Mouse (Mus musculus) left cerebral cortex, postnatal 36 days (tissue): Measurements from ENCODE around the gene Lama5. TPM values are rescaled to one million over a fixed set of nuclear protein-coding genes. Genes with fewer than 3 reads are reported as not detected.
A peak's percentile ranks its signal among the peaks of the same experiment; 100 is the strongest.
"Not testable (repeated sequence)": the region's sequence is repeated elsewhere in the genome, so short reads cannot be mapped to it uniquely, and the experiment has no call there.

Source experiments
- DNase-seq, 2 experiments: peaks; one replicate each; pipeline ENCODE4 v3.0.0; 2021 to 2022; ENCODE audit warnings: low spot score in 2 of 2, mixed read lengths in 1 of 2
- intact Hi-C: fragments of 180-260 bp; cut with DNase I; formaldehyde crosslinking; loops from one replicate; pipeline ENCODE4 v1.15.1; 2025
- total RNA-seq, 2 experiments: library from RNA; stranded (reverse); gene quantifications; 2 replicates each; pipeline ENCODE4 v1.2.3; 2021

Lama5 gene
- 1 to 10 TPM; 6.3 to 7.2 TPM for total RNA-seq

- no peak for DNase-seq
- intact Hi-C loops, result no loop called here
Observed at GRCm38 (mm10) chr2:180225762-180226378, at the start of gene Lama5. Gene Lama5 (minus strand): TSS chr2:180225859.

- DNase-seq, result no peak
- intact Hi-C loops, result no loop called here
Observed at GRCm38 (mm10) chr2:180274523-180274922, 48.9 kb upstream of the Lama5 start.

- intact Hi-C loops, result no loop called here
- DNase-seq, result peak; percentile 88 to 90
Observed at GRCm38 (mm10) chr2:180273394-180274244, 48.0 kb upstream of the Lama5 start, which contains the start of gene Cables2. Gene Cables2 (minus strand): TSS chr2:180273496.

GRCm38 (mm10) chr2:180272884-180273321, 47.2 kb upstream of the Lama5 start:
- DNase-seq, result no peak
- intact Hi-C loops, result no loop called here

GRCm38 (mm10) chr2:180271804-180272395, 46.2 kb upstream of the Lama5 start:
- no peak for DNase-seq
- intact Hi-C loops, result no loop called here

- intact Hi-C loops, result no loop called here
- no peak for DNase-seq
Observed at GRCm38 (mm10) chr2:180270537-180271255, 45.0 kb upstream of the Lama5 start.

GRCm38 (mm10) chr2:180269329-180269728, 43.7 kb upstream of the Lama5 start:
- intact Hi-C loops, result no loop called here

GRCm38 (mm10) chr2:180267955-180268354, 42.3 kb upstream of the Lama5 start:
- DNase-seq, result no peak

More at GRCm38 (mm10) chr2:180269329-180269728, 43.7 kb upstream of the Lama5 start:
- DNase-seq, result no peak

GRCm38 (mm10) chr2:180262891-180263290, 37.2 kb upstream of the Lama5 start:
- intact Hi-C loops, result no loop called here
- no peak for DNase-seq

More at GRCm38 (mm10) chr2:180267955-180268354, 42.3 kb upstream of the Lama5 start:
- intact Hi-C loops, result no loop called here

GRCm38 (mm10) chr2:180262441-180262840, 36.8 kb upstream of the Lama5 start:
- DNase-seq, result no peak
- intact Hi-C loops, result no loop called here

- intact Hi-C loops, result no loop called here
- DNase-seq, result no peak
Observed at GRCm38 (mm10) chr2:180261901-180262300, 36.2 kb upstream of the Lama5 start.

GRCm38 (mm10) chr2:180260610-180261480, 35.2 kb upstream of the Lama5 start:
- DNase-seq, result no peak
- intact Hi-C loops, result no loop called here

GRCm38 (mm10) chr2:180259826-180260609, 34.4 kb upstream of the Lama5 start:
- intact Hi-C loops, result loop anchor here (10.0 kb wide), 2 partner anchors 185 to 285 kb away; partner anchors contain the start of genes Mtg2 and Taf4
- DNase-seq, result not testable (repeated sequence)

- intact Hi-C loops, result loop anchor here (10.0 kb wide), 2 partner anchors 184 to 284 kb away; partner anchors contain the start of genes Mtg2 and Taf4
Observed at GRCm38 (mm10) chr2:180258951-180259484, 33.4 kb upstream of the Lama5 start.

GRCm38 (mm10) chr2:180257963-180258865, 32.6 kb upstream of the Lama5 start:
- intact Hi-C loops, result loop anchor here (10.0 kb wide), 2 partner anchors 183 to 283 kb away; partner anchors contain the start of genes Mtg2 and Taf4
- DNase-seq, result no peak

More at GRCm38 (mm10) chr2:180258951-180259484, 33.4 kb upstream of the Lama5 start:
- not testable (repeated sequence) for DNase-seq

- intact Hi-C loops, result loop anchor here (10.0 kb wide), 2 partner anchors 182 to 282 kb away; partner anchors contain the start of genes Mtg2 and Taf4
- peak; percentile 95 to 96 for DNase-seq
Observed at GRCm38 (mm10) chr2:180257001-180257521, 31.4 kb upstream of the Lama5 start, which contains the start of gene Rps21. Gene Rps21 (plus strand): TSS chr2:180257377.
